In the genomic region with DNA sequence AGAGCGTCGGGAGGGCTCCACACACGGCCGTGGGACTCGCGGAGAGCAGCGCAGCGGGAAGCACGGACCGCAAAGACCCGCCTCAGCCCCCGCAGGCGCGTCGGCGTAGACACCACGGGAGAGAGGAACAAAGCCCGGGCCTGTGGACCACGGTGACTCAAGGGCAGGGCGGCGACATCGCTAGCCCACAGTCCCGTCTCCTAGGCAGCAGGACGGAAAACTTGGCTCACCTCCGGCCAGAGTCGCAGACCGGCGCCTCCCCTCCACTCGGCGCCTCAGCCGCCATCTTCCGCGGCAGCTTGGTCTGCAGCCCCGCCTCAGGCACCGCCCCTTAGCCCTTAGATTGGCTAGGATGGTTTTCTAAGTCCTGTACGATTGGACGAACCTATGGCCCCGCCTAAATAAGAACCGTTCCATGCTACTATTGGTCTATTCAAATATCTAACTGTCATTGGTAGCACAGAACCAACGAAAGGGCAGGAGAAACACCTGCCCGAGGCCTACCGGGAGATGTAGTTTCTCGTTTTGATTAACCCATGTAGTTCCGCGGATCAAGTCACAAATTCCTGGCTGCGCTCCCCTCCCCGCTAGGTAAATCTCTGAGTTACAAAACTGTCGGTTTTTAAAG, we compare ENCODE assay signal across 8 mouse cellular contexts. TPM values are rescaled to one million over a fixed set of nuclear protein-coding genes. Genes with fewer than 3 reads are reported as not detected.
DNase-seq lines count a peak whose midpoint lies in the region; ATAC-seq and TF ChIP-seq lines count a peak whose summit lies in the region.

A gene (minus strand): TSS at position 306 of the 628 bp plus-strand sequence.

- H3K9me3 ChIP-seq in G1E (replicated peaks) = peaks cover 8% of the 10 kb centered on the region
- H3K9me3 ChIP-seq in forebrain, embryonic 16.5 days (ENCODE audit: control insufficient read depth, low read length) = no peaks in the 10 kb centered on the region
- H3K9me3 ChIP-seq in lung, embryonic 14.5 days (ENCODE audit: low read depth, low read length) = no peaks in the 10 kb centered on the region

- peaks cover 40% of the 10 kb centered on the region for H3K4me1 ChIP-seq in G1E (ENCODE audit: insufficient read depth, low read depth, low read length)
- peaks cover 17% of the 10 kb centered on the region for H3K4me1 ChIP-seq in forebrain, embryonic 16.5 days (replicated peaks; ENCODE audit: control insufficient read depth, insufficient read depth, low read length)
- H3K4me1 ChIP-seq in lung, embryonic 14.5 days (ENCODE audit: insufficient read depth) = 0 out of 2 replicates have a peak, but pooled peaks cover 5% of the 10 kb centered on the region
- H3K4me1 ChIP-seq in olfactory bulb, adult 2 months (ENCODE audit: control insufficient read depth, insufficient read depth, low read length) = peaks cover 3% of the 10 kb centered on the region; the same call in 1 of the 2 replicates
- H3K4me1 ChIP-seq in thymus, adult 2 months (replicated peaks; ENCODE audit: control insufficient read depth, insufficient read depth, low read length) = peaks cover 8% of the 10 kb centered on the region

- peak; percentile 93 for DNase-seq in G1E (ENCODE audit: low spot score)
- peak; percentile 88 to 95 for DNase-seq in cerebellum, adult 18-20 months
- peak; percentile 88 to 89 for DNase-seq in heart, postnatal 36 days
- peak; percentile 80 to 94 for DNase-seq in layer of hippocampus, adult 2 months (ENCODE audit: low spot score in 2 of 2)
- DNase-seq in lung, embryonic 14.5 days = peak; percentile 97
- peak; percentile 92 for DNase-seq in thymus, adult 2 months

- peak within 1 kb of the TSS; percentile 95 for H3K4me3 ChIP-seq in G1E (ENCODE audit: low read depth, low read length)
- H3K4me3 ChIP-seq in forebrain, embryonic 16.5 days (replicated peaks; ENCODE audit: low read length) = peak within 1 kb of the TSS; percentile 97
- peak within 1 kb of the TSS; percentile 66 for H3K4me3 ChIP-seq in layer of hippocampus, adult 2 months
- peak within 1 kb of the TSS; percentile 81 for H3K4me3 ChIP-seq in lung, embryonic 14.5 days (ENCODE audit: low read depth, low read length)
- H3K4me3 ChIP-seq in olfactory bulb, adult 2 months (ENCODE audit: insufficient read depth, low read depth, low read length) = peak within 1 kb of the TSS; percentile 76
- H3K4me3 ChIP-seq in thymus, adult 2 months (ENCODE audit: control insufficient read depth, insufficient read depth, low read length) = peak within 1 kb of the TSS; percentile 95

- no peaks in the 10 kb centered on the region for H3K27me3 ChIP-seq in G1E (ENCODE audit: insufficient read depth, low read length)
- no peaks in the 10 kb centered on the region for H3K27me3 ChIP-seq in forebrain, embryonic 16.5 days (replicated peaks; ENCODE audit: control insufficient read depth, insufficient read depth, low read length)
- H3K27me3 ChIP-seq in lung, embryonic 14.5 days (ENCODE audit: insufficient read depth, low read length) = no peaks in the 10 kb centered on the region
- H3K27me3 ChIP-seq in thymus, adult 2 months (ENCODE audit: control insufficient read depth, insufficient read depth, low read length) = no peaks in the 10 kb centered on the region

- intact Hi-C loops in heart, postnatal 36 days (cut with DNase I) = loop anchor here (2.0 kb wide), 1 partner anchor 47 kb away; a partner anchor contains a TSS

- H3K9ac ChIP-seq in forebrain, embryonic 16.5 days (replicated peaks; ENCODE audit: low read depth, low read length) = peak within 1 kb of the TSS; percentile 79
- H3K9ac ChIP-seq in lung, embryonic 14.5 days = peak within 1 kb of the TSS; percentile 85

- H3K4me2 ChIP-seq in forebrain, embryonic 16.5 days (ENCODE audit: low read length) = peak within 1 kb of the TSS; percentile 93
- peak within 1 kb of the TSS; percentile 70 for H3K4me2 ChIP-seq in lung, embryonic 14.5 days

- H3K27ac ChIP-seq in forebrain, embryonic 16.5 days (ENCODE audit: low read length) = peak within 1 kb of the TSS; percentile 58; the same call in 1 of the 2 replicates
- H3K27ac ChIP-seq in layer of hippocampus, adult 2 months = peak within 1 kb of the TSS; percentile 71
- H3K27ac ChIP-seq in lung, embryonic 14.5 days (ENCODE audit: low read depth) = peak within 1 kb of the TSS; percentile 63
- no peak within 1 kb of the TSS for H3K27ac ChIP-seq in olfactory bulb, adult 2 months (ENCODE audit: insufficient read depth, low read depth, low read length)
- no peak within 1 kb of the TSS for H3K27ac ChIP-seq in thymus, adult 2 months (ENCODE audit: control insufficient read depth, insufficient read depth, low read length)

- peak; percentile 98 for ATAC-seq in G1E (ENCODE audit: extremely low read depth, insufficient number of reproducible peaks, low FRiP score, poor library complexity, severe bottlenecking)
- ATAC-seq in forebrain, embryonic 16.5 days = peak; percentile 100
- ATAC-seq in lung, embryonic 14.5 days (ENCODE audit: insufficient read depth) = peak; percentile 100

- 0 out of 2 replicates have a peak, but pooled peaks have one; percentile 39 for TF ChIP-seq POLR2A in olfactory bulb, adult 2 months (IDR thresholded peaks at IDR 0.05; ENCODE audit: insufficient read depth, low read depth, low read length)
- peak; percentile 75 for TF ChIP-seq POLR2A in thymus, adult 2 months (IDR thresholded peaks at IDR 0.05; ENCODE audit: control insufficient read depth, extremely low read depth, insufficient read depth, low read length, poor library complexity)

- WGBS in forebrain, embryonic 16.5 days = under 1% methylated on average over 48 of the region's 48 CpGs
- under 1% methylated on average over 47 of the region's 48 CpGs for WGBS in lung, embryonic 14.5 days
- WGBS in olfactory bulb, adult 2 months = under 1% methylated on average over 48 of the region's 48 CpGs
- WGBS in thymus, adult 2 months = under 1% methylated on average over 48 of the region's 48 CpGs

- H3K36me3 ChIP-seq in G1E (replicated peaks) = peaks cover 24% of the 10 kb centered on the region
- H3K36me3 ChIP-seq in forebrain, embryonic 16.5 days (ENCODE audit: control insufficient read depth, insufficient read depth) = no peaks in the 10 kb centered on the region
- H3K36me3 ChIP-seq in lung, embryonic 14.5 days (ENCODE audit: insufficient read depth) = no peaks in the 10 kb centered on the region
- no peaks in the 10 kb centered on the region for H3K36me3 ChIP-seq in thymus, adult 2 months (ENCODE audit: control insufficient read depth, insufficient read depth, low read length)

- TF ChIP-seq CTCF in G1E (IDR thresholded peaks at IDR 0.05; ENCODE audit: low read depth, low read length) = no peak
- no peak for TF ChIP-seq CTCF in layer of hippocampus, adult 2 months (conservative IDR thresholded peaks at IDR 0.05)
- no peak for TF ChIP-seq CTCF in lung, embryonic 14.5 days (IDR thresholded peaks at IDR 0.05; ENCODE audit: low read depth)
- TF ChIP-seq CTCF in olfactory bulb, adult 2 months (IDR thresholded peaks at IDR 0.05; ENCODE audit: insufficient read depth, low read depth, low read length) = no peak
- TF ChIP-seq CTCF in thymus, adult 2 months (IDR thresholded peaks at IDR 0.05; ENCODE audit: borderline replicate concordance, control insufficient read depth, extremely low read depth, insufficient read depth, low read length, poor library complexity) = 0 out of 2 replicates have a peak, but pooled peaks have one; percentile 34

RNA-seq across cellular contexts. Expression of the gene that starts here (rescaled TPM):
- 66.1 and 95.6 TPM in 2 replicates for total RNA-seq in G1E (2014; fragmentation: Nextera tagmentation)
- 41.0 and 46.9 TPM in 2 replicates for total RNA-seq in G1E (2017)
- polyA plus RNA-seq in G1E (2012) = 6.9 and 9.0 TPM in 2 replicates
- polyA plus RNA-seq in forebrain, embryonic 16.5 days (2015; fragmentation: Nextera tagmentation; extraction: Ambion mirVana) = 8.5 and 10.8 TPM in 2 replicates
- total RNA-seq in heart, postnatal 36 days (2021) = 1 to 10 TPM; 1.8 to 2.4 TPM
- total RNA-seq in layer of hippocampus, adult 2 months (2021) = 1 to 10 TPM; 2.2 to 2.5 TPM
- 39.2 and 40.9 TPM in 2 replicates for polyA plus RNA-seq in lung, embryonic 14.5 days (2014; fragmentation: Nextera tagmentation; extraction: Ambion mirVana)
- polyA plus RNA-seq in olfactory bulb, adult 2 months (2012; ENCODE audit: insufficient read depth, insufficient read length, low replicate concordance, missing spikeins) = not detected in 2 replicates
- polyA plus RNA-seq in thymus, adult 2 months (2012; rRNA removed) = 18.8 and 23.0 TPM in 2 replicates

Comparison
In these comparisons a context has a peak if more than half of its experiments do, and no peak if none do; other contexts are left out.
1. RNA of the gene that starts here (total RNA-seq): 41.0 to 95.6 TPM in G1E; 2.2 to 2.5 TPM in layer of hippocampus, adult 2 months and 1.8 to 2.4 TPM in heart, postnatal 36 days; every median in the first group is over 10 times any median in the second.
2. H3K27ac ChIP-seq: peak in forebrain, embryonic 16.5 days (single experiment), layer of hippocampus, adult 2 months (single experiment) and lung, embryonic 14.5 days (single experiment); none in olfactory bulb, adult 2 months (single experiment) and thymus, adult 2 months (single experiment).
3. Peak in every context shown above with its lines, with median percentiles within 50 percentile points of each other: ATAC-seq, DNase-seq and H3K4me3 ChIP-seq.